ENCODE assay signal across 16 mouse cellular contexts in the genomic region with DNA sequence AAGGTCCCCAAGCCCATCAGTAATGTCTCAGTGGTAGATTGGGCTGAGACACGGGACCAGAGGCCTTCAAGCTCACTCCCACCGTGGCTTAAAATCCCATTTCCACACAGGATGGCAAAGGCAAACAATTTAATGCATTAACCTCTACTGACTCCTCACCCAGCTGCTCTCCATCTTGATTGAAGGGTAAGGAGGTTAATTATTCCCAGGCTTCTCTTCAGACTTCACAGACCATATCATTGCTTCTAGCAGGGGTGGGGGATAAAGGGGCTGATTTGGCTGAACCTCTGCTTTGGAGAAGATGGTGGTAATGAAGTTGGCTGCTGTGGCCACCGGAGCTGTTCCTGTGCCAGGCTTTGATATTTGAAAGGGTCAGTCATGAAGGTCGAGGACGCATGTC.
"Had no signal": no experiment of that assay in that cellular context is flagged by ENCODE, and none has a peak within 500 bp of the region (broad histone marks: within the 10 kb centered on the region; RNA-seq: fewer than 3 reads in every experiment).

No protein-coding gene starts in this region.

- H3K27ac ChIP-seq: limb, embryonic 12.5 days; limb, embryonic 15.5 days; liver, embryonic 14.5 days; macrophage; midbrain, embryonic 13.5 days; neural tube, embryonic 12.5 days had no signal

- H3K27me3 ChIP-seq: midbrain, embryonic 13.5 days; neural tube, embryonic 12.5 days had no signal

- H3K9me3 ChIP-seq: limb, embryonic 12.5 days; limb, embryonic 15.5 days; midbrain, embryonic 13.5 days; neural tube, embryonic 12.5 days had no signal

- H3K4me1 ChIP-seq: limb, embryonic 12.5 days; neural tube, embryonic 12.5 days had no signal

- DNase-seq: kidney, adult 2 months; kidney, postnatal 25 days; left cerebral cortex, postnatal 4 days; liver, postnatal 0 days; lung, embryonic 14.5 days; retina, postnatal 1 day; thymus, adult 18-20 months; thymus, postnatal 36 days had no signal

- ATAC-seq: liver, postnatal 0 days; lung, postnatal 0 days; midbrain, embryonic 13.5 days had no signal

- H3K4me3 ChIP-seq: limb, embryonic 12.5 days; limb, embryonic 15.5 days; midbrain, embryonic 13.5 days; neural tube, embryonic 12.5 days had no signal

- H3K9ac ChIP-seq: limb, embryonic 12.5 days; limb, embryonic 15.5 days; liver, embryonic 14.5 days; liver, postnatal 0 days; lung, embryonic 14.5 days; midbrain, embryonic 13.5 days; neural tube, embryonic 12.5 days had no signal

- H3K36me3 ChIP-seq: limb, embryonic 12.5 days; limb, embryonic 15.5 days; midbrain, embryonic 13.5 days; neural tube, embryonic 12.5 days had no signal

- H3K4me2 ChIP-seq: limb, embryonic 12.5 days; limb, embryonic 15.5 days; liver, embryonic 11.5 days; lung, embryonic 14.5 days; midbrain, embryonic 13.5 days; neural tube, embryonic 12.5 days had no signal
